Mouse (Mus musculus) limb, embryonic 10.5 days (tissue): ENCODE results near the gene Irx3. TPM values are rescaled to one million over a fixed set of nuclear protein-coding genes. Genes with fewer than 3 reads are reported as not detected.

Experiments
- DNase-seq: peaks from one replicate; pipeline ENCODE4 v3.0.0-alpha.2; 2017; ENCODE audit warnings: low spot score
- H3K27ac ChIP-seq: fragments of 300-500 bp; sonication (generic); 2 replicates; pipeline ENCODE4 v1.5.1; 2016; ENCODE audit warnings: mild to moderate bottlenecking
- H3K27me3 ChIP-seq: fragments of 300-500 bp; sonication (generic); 2 replicates; pipeline ENCODE4 v1.6.1; 2016; ENCODE audit warnings: low read depth, mild to moderate bottlenecking; ENCODE audit not compliant: poor library complexity, severe bottlenecking
- H3K36me3 ChIP-seq: fragments of 300-500 bp; sonication (generic); 2 replicates; pipeline ENCODE4 v1.6.1; 2016; ENCODE audit warnings: mild to moderate bottlenecking, moderate library complexity
- H3K4me1 ChIP-seq: fragments of 300-500 bp; sonication (generic); 2 replicates; pipeline ENCODE4 v1.6.1; 2016
- H3K4me3 ChIP-seq: fragments of 300-500 bp; sonication (generic); 2 replicates; pipeline ENCODE4 v1.5.1; 2016; ENCODE audit warnings: mild to moderate bottlenecking, moderate library complexity
- H3K9me3 ChIP-seq: fragments of 300-500 bp; sonication (generic); replicated peaks from 2 replicates; pipeline ENCODE4 v1.6.1; 2016; ENCODE audit warnings: mild to moderate bottlenecking
- WGBS: fragments of 180-500 bp; shearing (Covaris S2); methylation state at CpG from one replicate; pipeline ENCODE4 v1.1.7; 2016; 5-methylcytosine and 5-hydroxymethylcytosine counted together
- polyA plus RNA-seq: library from polyadenylated mRNA; unstranded; fragments of >200 nt; fragmentation: Nextera tagmentation; extraction: Ambion mirVana; gene quantifications from 2 replicates; pipeline ENCODE4 v1.2.1, GENCODE M21; 2016

The Irx3 gene
- polyA plus RNA-seq, 1 experiment from 2014 or later: 34.2 TPM

DNA sequence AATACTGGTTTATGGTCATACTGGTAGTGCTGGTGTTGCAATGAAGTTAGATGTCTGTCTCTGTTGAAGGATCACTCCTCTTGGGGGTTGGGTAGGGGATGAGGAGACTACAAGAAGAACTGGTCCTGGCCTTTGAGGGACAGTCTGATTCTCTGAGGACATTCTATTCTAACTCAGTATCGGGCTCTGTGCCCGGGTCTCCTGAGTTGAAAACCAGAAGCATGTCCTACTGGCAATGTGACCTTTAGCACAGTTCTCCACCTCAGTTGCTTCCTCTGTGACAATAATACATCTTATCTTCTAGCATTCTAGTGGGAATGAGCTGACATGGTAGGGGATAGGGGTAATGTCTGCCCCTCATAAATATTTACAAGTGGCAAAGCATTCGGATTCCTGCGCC is 12.2 kb upstream of the Irx3 start:
- no peaks in the 10 kb centered on the region for H3K9me3 ChIP-seq

GRCm38 (mm10) chr8:91806720-91807241 is 4.9 kb upstream of the Irx3 start:
- H3K27ac ChIP-seq: peak overlapping the region; percentile 83
- peak; percentile 59 for DNase-seq
- 6% methylated on average over 12 of the region's 12 CpGs for WGBS
- no peaks in the 10 kb centered on the region for H3K9me3 ChIP-seq
- H3K36me3 ChIP-seq: no peaks in the 10 kb centered on the region
- peaks cover 55% of the 10 kb centered on the region for H3K4me1 ChIP-seq
- peak overlapping the region; percentile 49 for H3K4me3 ChIP-seq
- H3K27me3 ChIP-seq: peaks cover 100% of the 10 kb centered on the region

More for the DNA sequence above, 12.2 kb upstream of the Irx3 start:
- no peak overlapping the region for H3K4me3 ChIP-seq
- H3K27ac ChIP-seq: no peak overlapping the region
- peaks cover 16% of the 10 kb centered on the region for H3K4me1 ChIP-seq
- no peaks in the 10 kb centered on the region for H3K36me3 ChIP-seq
- no peak for DNase-seq
- 96% methylated on average over 4 of the region's 4 CpGs for WGBS
- H3K27me3 ChIP-seq: peaks cover 100% of the 10 kb centered on the region

GRCm38 (mm10) chr8:91806084-91806719 is 4.3 kb upstream of the Irx3 start:
- no peaks in the 10 kb centered on the region for H3K9me3 ChIP-seq
- WGBS: 1% methylated on average over 33 of the region's 33 CpGs
- peak overlapping the region; percentile 49 for H3K4me3 ChIP-seq
- H3K4me1 ChIP-seq: peaks cover 60% of the 10 kb centered on the region
- peak overlapping the region; percentile 83 for H3K27ac ChIP-seq
- peak; percentile 63 for DNase-seq
- peaks cover 100% of the 10 kb centered on the region for H3K27me3 ChIP-seq
- H3K36me3 ChIP-seq: no peaks in the 10 kb centered on the region

GRCm38 (mm10) chr8:91805254-91805671 is 3.4 kb upstream of the Irx3 start:
- Histone ChIP-seq H3K27ac (peak overlapping the region; percentile 83), H3K36me3 (no peaks in the 10 kb centered on the region), H3K4me1 (peaks cover 70% of the 10 kb centered on the region), H3K27me3 (peaks cover 100% of the 10 kb centered on the region), H3K4me3 (peak overlapping the region; percentile 49), H3K9me3 (no peaks in the 10 kb centered on the region)
- WGBS: under 1% methylated on average over 32 of the region's 32 CpGs
- peak; percentile 79 for DNase-seq

GRCm38 (mm10) chr8:91804403-91805253 is 2.8 kb upstream of the Irx3 start:
- DNase-seq: peak; percentile 71
- no peaks in the 10 kb centered on the region for H3K9me3 ChIP-seq
- H3K27ac ChIP-seq: peak overlapping the region; percentile 83
- peaks cover 100% of the 10 kb centered on the region for H3K27me3 ChIP-seq
- peaks cover 75% of the 10 kb centered on the region for H3K4me1 ChIP-seq
- H3K36me3 ChIP-seq: peaks cover 5% of the 10 kb centered on the region
- under 1% methylated on average over 36 of the region's 36 CpGs for WGBS
- H3K4me3 ChIP-seq: peak overlapping the region; percentile 49

DNA sequence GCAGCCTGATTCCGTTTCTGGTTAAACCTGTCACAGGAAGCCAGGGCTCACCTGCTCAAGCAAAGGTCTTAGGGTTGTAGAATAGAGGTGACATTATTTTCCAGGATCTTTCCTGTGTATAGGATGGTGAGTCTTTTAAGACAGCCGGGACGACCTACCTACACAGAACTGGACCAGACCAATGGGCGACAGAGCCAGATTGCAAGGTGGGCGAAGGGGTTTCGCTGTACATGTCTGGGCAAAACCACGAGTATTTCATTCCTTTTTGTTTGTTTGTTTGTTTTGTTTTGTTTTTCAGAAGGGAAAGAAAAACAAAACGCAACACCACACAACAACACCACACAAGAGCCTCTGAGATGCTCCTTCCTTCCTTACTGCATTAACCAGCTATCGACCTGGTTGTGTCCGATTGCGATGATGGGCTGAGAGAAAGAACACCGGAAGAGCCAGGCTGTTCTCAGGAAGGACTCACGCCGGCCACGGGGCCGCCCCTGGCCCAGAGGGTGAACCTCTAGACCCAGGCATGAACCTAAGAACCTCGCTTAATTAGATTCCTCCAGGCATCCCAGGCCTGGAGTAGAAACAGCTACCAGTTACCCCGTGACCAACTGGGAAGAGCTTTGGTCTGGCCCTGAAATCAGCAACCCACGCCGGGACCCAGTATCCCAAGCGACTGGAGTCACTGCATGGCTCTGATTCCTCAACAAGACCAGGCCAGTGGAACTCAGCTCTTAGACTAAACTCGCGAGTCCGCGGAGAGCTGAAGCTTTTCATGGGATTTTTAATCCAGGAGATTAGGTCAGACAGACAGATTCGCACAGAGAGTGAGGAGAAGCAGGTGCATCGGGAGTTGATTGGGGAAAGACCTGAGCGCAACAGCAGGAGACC is 1.9 kb upstream of the Irx3 start:
- Histone ChIP-seq H3K36me3 (peaks cover 7% of the 10 kb centered on the region), H3K9me3 (no peaks in the 10 kb centered on the region), H3K4me3 (peak overlapping the region; percentile 71), H3K27me3 (peaks cover 100% of the 10 kb centered on the region), H3K27ac (peak overlapping the region; percentile 76), H3K4me1 (peaks cover 83% of the 10 kb centered on the region)
- WGBS: 7% methylated on average over 28 of the region's 28 CpGs
- no peak for DNase-seq

DNA sequence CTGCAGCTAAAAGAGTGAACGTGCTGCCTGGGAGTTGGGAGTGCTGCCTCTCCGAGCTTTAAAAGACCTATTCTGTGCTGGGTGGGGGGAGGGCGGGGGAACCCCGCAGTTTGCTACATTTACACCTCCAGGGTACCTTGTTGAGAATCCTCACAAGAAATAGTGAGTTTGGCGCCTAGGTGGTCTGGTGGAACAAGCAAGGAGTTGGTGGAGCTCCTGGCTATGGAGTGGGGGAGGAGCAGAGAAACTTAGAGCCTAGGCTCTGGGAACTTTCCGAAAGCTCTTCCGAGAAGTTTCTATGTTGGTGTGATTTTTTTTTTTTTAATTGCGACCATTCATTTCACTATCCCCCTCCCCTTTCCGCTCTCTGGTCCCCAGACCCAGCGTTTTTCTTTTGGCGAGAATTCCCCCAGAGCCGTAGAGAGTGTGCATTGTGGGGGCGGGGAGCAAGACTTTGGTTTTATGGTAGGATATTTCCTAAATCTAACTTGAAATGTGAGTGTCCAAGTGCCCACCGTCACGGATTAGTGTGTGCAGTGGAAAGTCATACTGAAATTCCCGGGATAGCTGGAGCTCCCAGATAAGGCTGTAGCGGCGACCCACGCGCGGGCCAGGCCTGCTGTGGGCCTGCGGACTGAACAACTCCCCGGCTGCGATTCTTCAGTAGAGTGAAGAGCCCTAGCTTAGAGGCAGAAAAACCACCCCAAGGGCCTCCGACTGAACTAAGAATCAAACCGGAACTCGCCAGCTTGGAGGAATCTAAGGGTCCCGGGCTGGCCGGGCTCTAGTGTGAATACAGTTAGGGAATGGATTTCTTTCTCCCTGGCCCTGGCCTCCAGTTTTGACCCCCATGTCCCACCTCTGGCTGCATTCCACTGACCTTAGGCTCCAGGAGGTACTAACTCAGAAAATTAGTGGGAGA is 795 bp upstream of the Irx3 start:
- Histone ChIP-seq H3K36me3 (peaks cover 7% of the 10 kb centered on the region), H3K4me3 (peak overlapping the region; percentile 71), H3K4me1 (peaks cover 94% of the 10 kb centered on the region), H3K9me3 (no peaks in the 10 kb centered on the region), H3K27ac (peak overlapping the region; percentile 92), H3K27me3 (peaks cover 100% of the 10 kb centered on the region)
- DNase-seq: peak; percentile 58
- 3% methylated on average over 29 of the region's 29 CpGs for WGBS

DNA sequence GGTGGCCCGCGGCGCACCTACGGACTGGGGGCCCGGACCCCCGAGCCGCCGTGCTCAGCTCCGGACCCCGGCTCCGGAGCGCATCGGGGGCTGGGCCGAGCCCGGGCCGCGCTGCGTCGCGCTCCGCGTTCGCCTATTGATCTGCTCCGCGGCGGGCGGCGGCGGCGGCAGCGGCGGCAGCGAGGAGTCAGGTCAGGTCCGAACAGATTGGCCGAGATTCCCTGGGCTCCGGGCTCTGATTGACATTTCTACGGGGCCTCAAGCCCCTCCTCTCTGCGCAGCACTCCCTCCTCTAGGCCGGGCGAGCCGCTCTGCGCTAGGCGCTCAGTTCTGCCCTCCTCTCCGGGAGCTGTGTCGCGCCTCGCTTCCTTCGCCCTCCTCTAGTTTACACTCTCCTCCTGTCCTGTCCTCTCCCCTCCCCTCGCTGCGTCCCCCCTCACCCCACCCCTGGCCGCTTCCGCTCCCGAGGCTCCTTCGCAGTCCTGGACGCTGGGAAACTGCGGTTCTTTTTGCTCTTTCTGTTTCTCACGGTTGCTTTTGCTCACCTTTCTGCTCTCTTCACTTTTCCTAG is 541 bp downstream of the Irx3 start:
- no peaks in the 10 kb centered on the region for H3K9me3 ChIP-seq
- peak overlapping the region; percentile 71 for H3K4me3 ChIP-seq
- 0% methylated on average over 54 of the region's 57 CpGs for WGBS
- peaks cover 94% of the 10 kb centered on the region for H3K4me1 ChIP-seq
- peak; percentile 85 for DNase-seq
- peaks cover 7% of the 10 kb centered on the region for H3K36me3 ChIP-seq
- peak overlapping the region; percentile 92 for H3K27ac ChIP-seq
- peaks cover 100% of the 10 kb centered on the region for H3K27me3 ChIP-seq

- WGBS: under 1% methylated on average over 64 of the region's 64 CpGs
- H3K9me3 ChIP-seq: no peaks in the 10 kb centered on the region
- peak overlapping the region; percentile 71 for H3K4me3 ChIP-seq
- peak overlapping the region; percentile 92 for H3K27ac ChIP-seq
- H3K27me3 ChIP-seq: peaks cover 100% of the 10 kb centered on the region
- peaks cover 7% of the 10 kb centered on the region for H3K36me3 ChIP-seq
- peak; percentile 65 for DNase-seq
- H3K4me1 ChIP-seq: peaks cover 88% of the 10 kb centered on the region
Measured at GRCm38 (mm10) chr8:91800523-91801240, 1.2 kb downstream of the Irx3 start.

GRCm38 (mm10) chr8:91799681-91800522 is 2.0 kb downstream of the Irx3 start:
- Histone ChIP-seq H3K4me3 (peak overlapping the region; percentile 71), H3K27me3 (peaks cover 98% of the 10 kb centered on the region), H3K27ac (peak overlapping the region; percentile 92), H3K36me3 (peaks cover 7% of the 10 kb centered on the region), H3K4me1 (peaks cover 80% of the 10 kb centered on the region), H3K9me3 (no peaks in the 10 kb centered on the region)
- WGBS: under 1% methylated on average over 89 of the region's 89 CpGs
- peak; percentile 69 for DNase-seq
